Mouse (Mus musculus): ENCODE data around the gene Hvcn1.

GRCm38 (mm10) chr5:122221085-122221484 lies 14.5 kb downstream of the Hvcn1 start:
- TF ChIP-seq POLR2A (IDR thresholded peaks at IDR 0.05; ENCODE audit: low read depth, low read length) (no peak), CTCF (IDR thresholded peaks at IDR 0.05; ENCODE audit: extremely low read depth, insufficient read depth, insufficient read length, insufficient replicate concordance) (no peak)
